Mouse (Mus musculus): ENCODE results near the gene Magi3. TPM values are rescaled to one million over a fixed set of nuclear protein-coding genes. Genes with fewer than 3 reads are reported as not detected.

Magi3 gene
- polyA plus RNA-seq, 1 experiment, result 5.3 TPM

GRCm38 (mm10) chr3:104009924-104010662 is 210.1 kb downstream of the Magi3 start:
- no peaks in the 10 kb centered on the region for H3K79me2 ChIP-seq (ENCODE audit: control insufficient read depth, insufficient read depth)
- no peaks in the 10 kb centered on the region for H3K79me3 ChIP-seq (ENCODE audit: low read depth)
- H3K36me3 ChIP-seq (ENCODE audit: control insufficient read depth, insufficient read depth), result peaks cover 65% of the 10 kb centered on the region
- no peak overlapping the region for H3ac ChIP-seq (ENCODE audit: control insufficient read depth, insufficient read length, low read depth)
- H3K27me3 ChIP-seq (ENCODE audit: control insufficient read depth, insufficient read depth, insufficient read length), result no peaks in the 10 kb centered on the region
- TF ChIP-seq MYOD1 (IDR thresholded peaks at IDR 0.05; ENCODE audit: control insufficient read depth, insufficient read length, low read depth) (no peak), CEBPB (IDR thresholded peaks at IDR 0.05; ENCODE audit: low read depth) (no peak), USF1 (IDR thresholded peaks at IDR 0.05; ENCODE audit: low read depth) (no peak), CTCF (IDR thresholded peaks at IDR 0.05; ENCODE audit: control insufficient read depth, insufficient read depth, insufficient read length) (no peak), MYOG (IDR thresholded peaks at IDR 0.05; ENCODE audit: control insufficient read depth, extremely low read depth, insufficient read length) (no peak), MAX (IDR thresholded peaks at IDR 0.05) (no peak), FOSL1 (IDR thresholded peaks at IDR 0.05; ENCODE audit: insufficient read depth, low read length, poor library complexity, severe bottlenecking) (no peak)
- no peak overlapping the region for H3K4me3 ChIP-seq (ENCODE audit: insufficient read depth, poor library complexity, severe bottlenecking)

DNA sequence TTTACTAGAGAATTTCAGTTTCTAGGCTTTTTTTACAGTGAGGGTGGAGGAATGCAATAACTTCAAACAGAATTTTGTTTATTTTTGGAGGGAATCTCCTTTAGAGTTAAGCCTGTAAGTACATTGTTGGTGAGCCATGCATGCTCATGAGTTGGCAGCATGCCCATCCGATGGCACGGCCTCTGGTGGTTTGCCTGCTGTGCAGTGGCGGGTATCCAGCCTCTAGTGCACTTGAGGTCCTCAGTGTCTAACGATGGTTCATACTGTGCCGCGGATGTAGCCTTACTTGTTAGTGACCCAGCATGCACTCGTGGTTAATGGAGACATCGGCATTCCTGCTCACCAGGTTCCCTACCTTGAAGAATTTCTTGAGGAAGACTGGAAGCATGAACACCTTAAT is 212.7 kb downstream of the Magi3 start:
- peaks cover 71% of the 10 kb centered on the region for H3K36me3 ChIP-seq (ENCODE audit: control insufficient read depth, insufficient read depth)
- no peak overlapping the region for H3ac ChIP-seq (ENCODE audit: control insufficient read depth, insufficient read length, low read depth)
- H3K79me2 ChIP-seq (ENCODE audit: control insufficient read depth, insufficient read depth), result no peaks in the 10 kb centered on the region
- no peaks in the 10 kb centered on the region for H3K27me3 ChIP-seq (ENCODE audit: control insufficient read depth, insufficient read depth, insufficient read length)
- TF ChIP-seq MAX (IDR thresholded peaks at IDR 0.05), result no peak
- TF ChIP-seq CEBPB (IDR thresholded peaks at IDR 0.05; ENCODE audit: low read depth), result no peak
- no peak for TF ChIP-seq FOSL1 (IDR thresholded peaks at IDR 0.05; ENCODE audit: insufficient read depth, low read length, poor library complexity, severe bottlenecking)
- no peak for TF ChIP-seq MYOD1 (IDR thresholded peaks at IDR 0.05; ENCODE audit: control insufficient read depth, insufficient read length, low read depth)
- no peak for TF ChIP-seq USF1 (IDR thresholded peaks at IDR 0.05; ENCODE audit: low read depth)
- no peak for TF ChIP-seq CTCF (IDR thresholded peaks at IDR 0.05; ENCODE audit: control insufficient read depth, insufficient read depth, insufficient read length)
- no peak for TF ChIP-seq MYOG (IDR thresholded peaks at IDR 0.05; ENCODE audit: control insufficient read depth, extremely low read depth, insufficient read length)
- no peaks in the 10 kb centered on the region for H3K79me3 ChIP-seq (ENCODE audit: low read depth)
- no peak overlapping the region for H3K4me3 ChIP-seq (ENCODE audit: insufficient read depth, poor library complexity, severe bottlenecking)

GRCm38 (mm10) chr3:104006896-104007466 is 213.2 kb downstream of the Magi3 start:
- Histone ChIP-seq H3K4me3 (ENCODE audit: insufficient read depth, poor library complexity, severe bottlenecking) (no peak overlapping the region), H3K79me3 (ENCODE audit: low read depth) (no peaks in the 10 kb centered on the region), H3ac (ENCODE audit: control insufficient read depth, insufficient read length, low read depth) (no peak overlapping the region), H3K79me2 (ENCODE audit: control insufficient read depth, insufficient read depth) (no peaks in the 10 kb centered on the region), H3K27me3 (ENCODE audit: control insufficient read depth, insufficient read depth, insufficient read length) (no peaks in the 10 kb centered on the region), H3K36me3 (ENCODE audit: control insufficient read depth, insufficient read depth) (peaks cover 73% of the 10 kb centered on the region)
- no peak for TF ChIP-seq USF1 (IDR thresholded peaks at IDR 0.05; ENCODE audit: low read depth)
- no peak for TF ChIP-seq CEBPB (IDR thresholded peaks at IDR 0.05; ENCODE audit: low read depth)
- no peak for TF ChIP-seq MYOD1 (IDR thresholded peaks at IDR 0.05; ENCODE audit: control insufficient read depth, insufficient read length, low read depth)
- no peak for TF ChIP-seq MAX (IDR thresholded peaks at IDR 0.05)
- TF ChIP-seq FOSL1 (IDR thresholded peaks at IDR 0.05; ENCODE audit: insufficient read depth, low read length, poor library complexity, severe bottlenecking), result no peak
- TF ChIP-seq MYOG (IDR thresholded peaks at IDR 0.05; ENCODE audit: control insufficient read depth, extremely low read depth, insufficient read length), result no peak
- no peak for TF ChIP-seq CTCF (IDR thresholded peaks at IDR 0.05; ENCODE audit: control insufficient read depth, insufficient read depth, insufficient read length)

- no peak overlapping the region for H3K4me3 ChIP-seq (ENCODE audit: insufficient read depth, poor library complexity, severe bottlenecking)
- no peaks in the 10 kb centered on the region for H3K79me2 ChIP-seq (ENCODE audit: control insufficient read depth, insufficient read depth)
- peaks cover 36% of the 10 kb centered on the region for H3K36me3 ChIP-seq (ENCODE audit: control insufficient read depth, insufficient read depth)
- H3ac ChIP-seq (ENCODE audit: control insufficient read depth, insufficient read length, low read depth), result no peak overlapping the region
- TF ChIP-seq FOSL1 (IDR thresholded peaks at IDR 0.05; ENCODE audit: insufficient read depth, low read length, poor library complexity, severe bottlenecking), result no peak
- no peak for TF ChIP-seq USF1 (IDR thresholded peaks at IDR 0.05; ENCODE audit: low read depth)
- no peak for TF ChIP-seq MAX (IDR thresholded peaks at IDR 0.05)
- no peak for TF ChIP-seq CTCF (IDR thresholded peaks at IDR 0.05; ENCODE audit: control insufficient read depth, insufficient read depth, insufficient read length)
- TF ChIP-seq MYOG (IDR thresholded peaks at IDR 0.05; ENCODE audit: control insufficient read depth, extremely low read depth, insufficient read length), result no peak
- no peak for TF ChIP-seq CEBPB (IDR thresholded peaks at IDR 0.05; ENCODE audit: low read depth)
- TF ChIP-seq MYOD1 (IDR thresholded peaks at IDR 0.05; ENCODE audit: control insufficient read depth, insufficient read length, low read depth), result no peak
- H3K79me3 ChIP-seq (ENCODE audit: low read depth), result no peaks in the 10 kb centered on the region
- no peaks in the 10 kb centered on the region for H3K27me3 ChIP-seq (ENCODE audit: control insufficient read depth, insufficient read depth, insufficient read length)
These were observed 221.4 kb downstream of the Magi3 start for GRCm38 (mm10) chr3:103998724-103999123.

DNA sequence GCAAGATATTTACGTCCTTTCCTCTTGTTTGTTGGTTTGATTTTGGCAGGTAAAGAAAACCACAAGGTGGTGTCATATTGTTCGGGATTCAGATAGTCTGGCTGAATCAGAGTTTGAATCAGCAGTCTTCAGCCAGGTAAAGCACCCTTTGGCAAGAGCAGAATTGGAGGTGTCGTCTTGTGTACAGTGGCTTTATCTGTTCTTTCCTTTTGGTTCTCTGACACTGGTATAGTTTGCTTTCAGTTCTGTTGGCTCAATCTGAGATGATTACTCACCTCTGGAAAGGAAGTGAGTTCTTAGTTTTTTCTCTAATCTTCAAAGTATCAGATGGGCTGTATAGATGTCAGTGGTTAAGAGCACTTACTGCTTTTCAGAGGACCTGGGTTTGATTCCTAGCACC is 228.9 kb downstream of the Magi3 start:
- peaks cover 67% of the 10 kb centered on the region for H3K36me3 ChIP-seq (ENCODE audit: control insufficient read depth, insufficient read depth)
- H3ac ChIP-seq (ENCODE audit: control insufficient read depth, insufficient read length, low read depth), result no peak overlapping the region
- TF ChIP-seq CEBPB (IDR thresholded peaks at IDR 0.05; ENCODE audit: low read depth) (no peak), MYOG (IDR thresholded peaks at IDR 0.05; ENCODE audit: control insufficient read depth, extremely low read depth, insufficient read length) (no peak), CTCF (IDR thresholded peaks at IDR 0.05; ENCODE audit: control insufficient read depth, insufficient read depth, insufficient read length) (no peak), USF1 (IDR thresholded peaks at IDR 0.05; ENCODE audit: low read depth) (no peak), MAX (IDR thresholded peaks at IDR 0.05) (no peak), MYOD1 (IDR thresholded peaks at IDR 0.05; ENCODE audit: control insufficient read depth, insufficient read length, low read depth) (no peak), FOSL1 (IDR thresholded peaks at IDR 0.05; ENCODE audit: insufficient read depth, low read length, poor library complexity, severe bottlenecking) (no peak)
- no peaks in the 10 kb centered on the region for H3K79me3 ChIP-seq (ENCODE audit: low read depth)
- H3K27me3 ChIP-seq (ENCODE audit: control insufficient read depth, insufficient read depth, insufficient read length), result no peaks in the 10 kb centered on the region
- no peaks in the 10 kb centered on the region for H3K79me2 ChIP-seq (ENCODE audit: control insufficient read depth, insufficient read depth)
- no peak overlapping the region for H3K4me3 ChIP-seq (ENCODE audit: insufficient read depth, poor library complexity, severe bottlenecking)
